Mouse (Mus musculus): Measurements from ENCODE around the gene Nek9.

The Nek9 gene

GRCm38 (mm10) chr12:85339243-85339729 is at the start of gene Nek9:
Nek9 (minus strand) TSS chr12:85339362.
- DNase-seq, result peak; percentile 97

DNA sequence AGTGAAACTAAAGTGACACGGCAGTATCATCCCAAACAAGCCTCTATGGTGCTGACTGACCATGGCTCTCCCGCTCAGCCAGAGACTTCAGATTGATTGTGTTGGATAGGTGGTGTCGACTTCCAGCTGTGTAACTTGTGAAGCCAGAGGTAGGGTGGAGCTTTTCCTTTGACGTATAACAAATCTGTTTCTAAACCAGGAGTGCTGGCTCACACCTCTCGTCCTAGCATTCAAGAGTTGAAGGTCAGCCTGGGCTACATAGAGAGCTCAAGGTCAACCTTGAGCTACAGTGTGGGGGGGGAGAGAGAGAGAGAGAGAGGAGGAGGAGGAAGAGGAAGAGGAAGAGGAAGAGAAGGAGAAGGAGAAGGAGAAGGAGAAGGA is 46.8 kb upstream of the Nek9 start:
- DNase-seq, result no peak

DNA sequence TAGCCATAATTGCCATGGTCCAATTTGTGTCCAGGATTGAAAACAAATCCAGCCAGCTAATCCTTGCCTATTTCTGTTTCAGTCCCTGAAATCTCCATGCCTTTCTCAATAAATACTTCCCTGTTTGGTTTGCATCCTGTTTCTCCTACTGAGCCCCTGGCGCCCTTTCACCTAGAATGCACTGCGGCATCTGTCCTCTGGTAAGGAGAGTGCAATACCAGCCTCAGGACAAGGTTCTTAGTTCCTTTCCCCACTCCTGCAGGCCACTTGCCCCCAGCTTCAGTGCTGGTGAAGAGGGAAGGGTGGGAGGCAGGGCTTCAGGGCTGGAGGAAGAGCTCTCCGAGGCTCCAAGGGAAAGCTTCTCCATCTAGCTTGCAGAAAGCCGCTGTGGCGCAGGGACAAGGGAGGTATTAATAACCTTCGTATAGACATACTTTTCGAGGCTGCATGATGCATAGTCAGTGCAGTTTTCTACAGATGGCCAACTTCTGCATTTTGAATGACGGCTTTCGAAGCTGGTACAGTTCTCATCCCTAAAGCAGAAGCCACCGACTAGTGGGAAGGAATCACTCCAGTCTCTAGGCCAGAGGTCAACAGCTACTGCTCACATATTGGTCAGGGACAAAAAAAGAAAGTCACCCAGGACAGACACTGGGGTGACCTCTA is 46.3 kb upstream of the Nek9 start:
- DNase-seq, result no peak

GRCm38 (mm10) chr12:85382761-85383680 is 43.9 kb upstream of the Nek9 start:
- DNase-seq, result no peak

GRCm38 (mm10) chr12:85381570-85381969 is 42.4 kb upstream of the Nek9 start:
- DNase-seq, result no peak

- DNase-seq, result no peak
These were observed 41.8 kb upstream of the Nek9 start for GRCm38 (mm10) chr12:85380942-85381341.

DNA sequence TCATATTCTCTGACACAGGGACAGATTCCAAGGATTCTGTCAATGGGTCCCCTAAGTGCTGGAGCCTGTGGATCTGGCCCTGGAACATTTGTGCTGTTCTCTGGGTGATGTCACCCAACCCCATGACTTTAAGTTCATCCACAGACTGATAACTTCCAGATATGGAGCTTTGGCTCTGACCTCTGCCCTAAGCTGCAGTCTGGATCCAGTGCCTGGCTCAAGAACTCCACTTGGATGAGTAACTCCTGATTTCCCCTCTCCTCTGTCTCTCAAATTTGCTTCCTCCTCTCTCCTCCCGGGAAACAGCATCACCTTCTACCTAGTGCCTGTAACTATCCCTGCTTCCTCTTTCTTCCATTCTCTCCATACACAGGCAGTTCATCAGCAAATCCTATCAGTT is 41.1 kb upstream of the Nek9 start:
- no peak for DNase-seq

- DNase-seq, result no peak
These were observed 39.1 kb upstream of the Nek9 start for GRCm38 (mm10) chr12:85378271-85378670.

DNA sequence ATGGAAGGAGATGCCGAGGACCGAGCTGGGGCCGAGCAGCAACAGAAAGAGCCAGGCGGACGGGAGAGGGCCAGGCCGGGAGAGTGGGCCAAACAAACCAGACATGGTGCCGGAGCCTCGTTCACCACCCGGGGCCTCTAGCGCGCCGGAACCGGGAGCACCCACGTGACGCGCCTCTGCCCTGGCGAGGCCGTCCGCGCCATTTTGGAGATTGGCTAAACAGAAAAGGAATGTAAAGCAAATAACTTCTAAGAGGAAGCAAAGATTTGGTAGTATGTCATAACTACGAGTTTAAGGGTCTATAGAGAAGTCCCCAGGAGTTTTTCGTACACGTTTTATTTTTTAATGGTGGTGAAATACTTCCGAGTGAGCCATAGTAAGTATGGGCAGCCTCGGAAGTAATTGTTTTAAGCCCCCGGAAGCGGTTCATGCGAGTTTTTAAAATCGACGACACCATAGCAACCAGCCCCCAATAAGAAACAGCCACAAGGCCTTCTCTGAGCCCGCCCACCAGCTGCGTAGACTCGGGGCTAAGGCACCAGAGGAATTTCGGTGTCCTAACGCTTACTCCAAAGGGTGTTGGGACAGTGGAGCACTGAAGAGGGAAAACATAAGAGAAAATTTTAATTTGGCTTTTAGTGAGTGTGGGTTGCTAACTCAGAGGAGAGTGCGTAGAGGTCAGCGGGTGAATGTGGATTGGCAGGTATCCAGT is 35.6 kb upstream of the Nek9 start, which contains the start of gene Tmed10:
Tmed10 (minus strand) TSS at position 287 of the 712 bp plus-strand sequence.
- DNase-seq, result peak; percentile 82

DNA sequence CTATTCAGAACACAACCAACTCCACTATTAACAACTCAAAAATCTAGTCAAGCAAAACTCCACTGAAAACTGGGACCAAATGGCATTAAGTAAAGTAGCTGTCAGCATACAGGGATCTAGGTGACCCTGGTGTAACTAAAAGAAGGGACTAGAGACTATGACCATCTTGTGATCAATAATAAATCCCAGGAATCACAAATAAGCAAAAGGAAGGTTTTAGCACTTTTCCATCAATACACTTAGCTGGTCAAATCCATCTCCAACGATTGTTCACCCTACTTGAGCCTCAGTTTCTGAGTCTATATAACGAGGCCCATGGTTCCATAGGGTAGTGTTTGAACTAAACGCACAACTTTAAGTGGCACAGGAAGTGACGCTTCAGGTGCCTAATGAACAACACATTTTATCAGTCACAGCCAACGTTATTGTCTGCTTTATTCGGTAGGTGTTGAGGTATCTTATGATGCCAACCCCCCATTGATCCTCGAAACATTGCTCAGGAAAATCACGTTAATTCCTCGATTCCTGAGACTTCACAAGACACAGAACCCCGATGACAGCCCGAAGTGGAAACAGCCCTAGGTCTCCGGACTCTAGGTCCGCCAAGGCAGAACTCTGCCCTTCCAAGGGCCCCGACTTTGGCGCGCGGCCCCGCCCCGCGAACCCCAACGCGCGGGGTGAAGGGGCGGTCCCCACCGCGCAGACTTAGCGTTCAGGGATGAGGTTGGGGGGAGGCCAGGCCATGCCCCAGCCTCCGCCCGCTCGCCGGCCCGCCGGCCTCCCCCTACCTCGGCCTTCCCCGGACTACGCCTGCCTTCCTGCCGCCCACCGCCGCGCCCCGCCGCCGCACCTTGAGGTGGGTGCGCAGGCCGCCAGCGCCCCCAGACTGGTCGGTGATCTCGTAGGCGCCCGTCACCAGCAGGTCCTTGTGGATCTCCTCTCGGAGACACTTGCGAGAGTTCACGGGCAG is 34.7 kb upstream of the Nek9 start:
- DNase-seq, result peak; percentile 56

DNA sequence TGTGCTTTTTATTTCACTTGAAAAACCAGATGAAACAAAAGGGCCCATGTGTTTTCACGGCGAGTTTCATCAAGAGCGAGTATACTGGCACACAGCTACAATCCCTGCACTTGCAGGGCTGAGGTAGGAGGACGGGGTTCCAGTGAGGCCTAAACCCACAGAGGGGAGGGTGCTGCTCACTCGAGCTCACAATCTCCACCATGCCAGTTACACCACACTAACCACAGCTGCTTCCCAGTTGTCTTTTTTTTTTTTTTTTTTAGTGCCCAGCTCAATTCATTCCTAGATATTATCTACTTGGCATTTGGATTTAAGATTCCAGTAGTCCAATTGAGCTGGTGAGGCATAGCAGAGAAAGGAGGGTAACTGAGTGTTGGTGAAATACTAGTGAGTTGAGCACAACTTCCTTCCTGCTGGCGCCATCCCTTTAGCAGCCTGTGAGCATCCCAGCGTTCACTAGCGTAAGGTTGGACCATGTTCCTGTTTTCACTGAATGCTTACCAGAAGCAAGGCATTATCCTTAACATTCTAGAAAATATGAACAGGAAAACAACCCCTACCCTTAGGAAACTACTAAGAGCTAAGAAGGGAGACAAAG is 33.0 kb upstream of the Nek9 start:
- no peak for DNase-seq

- DNase-seq, result no peak
These were observed 29.4 kb upstream of the Nek9 start for GRCm38 (mm10) chr12:85368441-85369063.

GRCm38 (mm10) chr12:85366271-85366670 is 27.1 kb upstream of the Nek9 start:
- peak; percentile 26 for DNase-seq

- no peak for DNase-seq
These were observed 23.3 kb upstream of the Nek9 start for GRCm38 (mm10) chr12:85362510-85362909.

GRCm38 (mm10) chr12:85361580-85361979 is 22.4 kb upstream of the Nek9 start:
- no peak for DNase-seq

DNA sequence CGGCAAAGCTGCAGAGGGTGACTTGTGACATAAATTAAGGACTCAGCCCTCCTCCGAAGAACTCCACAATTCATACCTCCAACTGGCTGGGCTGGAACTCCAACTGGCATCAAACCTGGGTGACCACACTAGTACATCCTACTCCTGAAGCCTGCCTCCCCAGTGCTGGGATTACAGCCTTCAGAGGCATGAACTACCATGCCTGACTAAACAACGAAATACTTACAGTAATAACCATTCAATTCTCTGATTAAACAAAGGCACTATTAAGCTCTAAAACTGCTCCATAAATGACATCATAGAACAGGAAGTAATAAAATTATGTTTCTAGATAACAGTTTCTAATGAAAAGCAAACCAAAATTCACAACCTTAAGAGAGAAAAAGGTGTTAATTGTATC is 22.0 kb upstream of the Nek9 start:
- DNase-seq, result no peak

DNA sequence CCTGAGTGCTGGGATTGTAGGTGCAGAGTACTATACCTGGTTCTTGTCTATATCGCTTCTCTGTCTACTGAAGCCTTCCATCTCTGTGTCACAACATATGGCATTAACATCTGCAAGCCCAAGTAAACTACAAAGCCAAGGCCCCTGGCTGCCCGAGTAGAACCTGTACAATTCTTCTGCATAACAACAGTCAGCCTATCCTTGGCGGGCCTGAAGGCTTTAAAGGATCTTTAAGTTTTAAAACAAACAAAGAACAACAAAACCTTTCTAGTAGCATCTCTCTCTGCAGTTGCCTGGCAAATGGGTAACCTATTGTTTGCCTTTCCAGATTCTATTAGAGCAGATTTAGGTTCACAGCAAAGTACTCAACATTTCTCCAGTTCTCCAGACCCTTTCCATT is 14.9 kb upstream of the Nek9 start:
- DNase-seq, result no peak

- peak; percentile 28 for DNase-seq
These were observed 11.5 kb upstream of the Nek9 start for GRCm38 (mm10) chr12:85350407-85351232.

- DNase-seq, result no peak
These were observed 9.2 kb upstream of the Nek9 start for GRCm38 (mm10) chr12:85348338-85348737.

DNA sequence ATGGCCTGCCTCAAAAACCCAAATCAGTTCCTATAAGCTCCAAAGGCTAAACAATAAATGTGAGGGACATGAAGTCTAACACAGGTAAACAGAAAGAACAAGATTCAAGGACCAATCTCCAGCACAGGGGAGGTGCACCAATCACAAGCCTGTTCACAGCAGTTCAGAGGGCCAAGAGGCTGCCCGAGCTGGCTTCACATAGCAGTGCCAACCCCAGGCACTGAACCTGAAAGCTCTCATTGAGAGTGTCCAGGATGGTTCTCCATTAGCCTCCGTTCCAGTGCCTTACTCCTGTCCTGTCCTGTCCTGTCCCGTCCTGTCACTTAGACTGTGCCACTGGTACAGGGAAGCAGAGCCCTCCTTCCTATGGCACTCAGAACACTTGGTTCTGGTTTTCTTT is 8.0 kb upstream of the Nek9 start:
- DNase-seq, result no peak
